Mouse (Mus musculus) stomach, embryonic 14.5 days (tissue): ENCODE measurements around the gene Tiam1. TPM values are rescaled to one million over a fixed set of nuclear protein-coding genes. Genes with fewer than 3 reads are reported as not detected.

Source experiments
- ATAC-seq: fragments of 200-750 bp; cut with Nextera tagmentation; 2 replicates; pipeline ENCODE4 v1.8.0; 2017; ENCODE audit warnings: low read depth, moderate TSS enrichment; ENCODE audit not compliant: insufficient number of reproducible peaks, insufficient read depth, low FRiP score
- H3K27ac ChIP-seq: fragments of 300-500 bp; sonication (generic); 2 replicates; pipeline ENCODE4 v1.5.1; 2014; ENCODE audit warnings: mild to moderate bottlenecking, low read length, moderate library complexity, mixed read lengths
- H3K27me3 ChIP-seq: fragments of 300-500 bp; sonication (generic); 2 replicates; pipeline ENCODE4 v1.6.1; 2014; ENCODE audit warnings: low read length, control low read depth, mixed read lengths; ENCODE audit not compliant: control insufficient read depth, insufficient read depth
- H3K36me3 ChIP-seq: fragments of 300-500 bp; sonication (generic); 2 replicates; pipeline ENCODE4 v1.6.1; 2014; ENCODE audit warnings: mild to moderate bottlenecking, control low read depth, low read length, moderate library complexity, mixed read lengths; ENCODE audit not compliant: control insufficient read depth, insufficient read depth
- H3K4me1 ChIP-seq: fragments of 300-500 bp; sonication (generic); 2 replicates; pipeline ENCODE4 v1.6.1; 2014; ENCODE audit warnings: low read length, control low read depth, mixed read lengths; ENCODE audit not compliant: control insufficient read depth, insufficient read depth
- H3K4me2 ChIP-seq: fragments of 300-500 bp; sonication (generic); replicated peaks from 2 replicates; pipeline ENCODE4 v1.6.1; 2014; ENCODE audit warnings: low read depth, low read length, control low read depth
- H3K4me3 ChIP-seq: fragments of 300-500 bp; sonication (generic); 2 replicates; pipeline ENCODE4 v1.5.1; 2014; ENCODE audit warnings: low read depth, low read length, control low read depth
- H3K9ac ChIP-seq: fragments of 300-500 bp; sonication (generic); replicated peaks from 2 replicates; pipeline ENCODE4 v1.6.1; 2014; ENCODE audit warnings: low read depth, mild to moderate bottlenecking, control low read depth, low read length, moderate library complexity, mixed read lengths
- H3K9me3 ChIP-seq: fragments of 300-500 bp; sonication (generic); 2 replicates; pipeline ENCODE4 v1.6.1; 2016; ENCODE audit warnings: low read depth, low read length, control low read depth; ENCODE audit not compliant: control insufficient read depth
- WGBS: fragments of 180-500 bp; shearing (Covaris S2); extraction: QIAGEN DNeasy Blood & Tissue Kit; methylation state at CpG from one replicate; pipeline ENCODE4 v1.1.7; 2014; 5-methylcytosine and 5-hydroxymethylcytosine counted together
- polyA plus RNA-seq: library from polyadenylated mRNA; unstranded; fragments of >200 nt; fragmentation: Nextera tagmentation; extraction: Ambion mirVana; gene quantifications from 2 replicates; pipeline ENCODE4 v1.2.1, GENCODE M21; 2014

The Tiam1 gene
- polyA plus RNA-seq, 1 experiment from 2014 or later: 38.4 TPM

- H3K27ac ChIP-seq: no peak overlapping the region
- no peaks in the 10 kb centered on the region for H3K36me3 ChIP-seq
- H3K9me3 ChIP-seq: no peaks in the 10 kb centered on the region
- H3K27me3 ChIP-seq: no peaks in the 10 kb centered on the region
- ATAC-seq: no peak
- no peak overlapping the region for H3K4me2 ChIP-seq
- no peak overlapping the region for H3K9ac ChIP-seq
- no peaks in the 10 kb centered on the region for H3K4me1 ChIP-seq
- H3K4me3 ChIP-seq: no peak overlapping the region
- WGBS: 81% methylated on average over 3 of the region's 3 CpGs
Observed at GRCm38 (mm10) chr16:89754709-89755108, 388.9 kb downstream of the Tiam1 start.

GRCm38 (mm10) chr16:89747864-89748263, 395.7 kb downstream of the Tiam1 start:
- no peak overlapping the region for H3K27ac ChIP-seq
- no peak overlapping the region for H3K9ac ChIP-seq
- no peaks in the 10 kb centered on the region for H3K9me3 ChIP-seq
- no peaks in the 10 kb centered on the region for H3K36me3 ChIP-seq
- H3K4me1 ChIP-seq: no peaks in the 10 kb centered on the region
- H3K27me3 ChIP-seq: no peaks in the 10 kb centered on the region
- H3K4me3 ChIP-seq: no peak overlapping the region
- ATAC-seq: no peak
- WGBS: 47% methylated on average over 2 of the region's 2 CpGs
- no peak overlapping the region for H3K4me2 ChIP-seq

GRCm38 (mm10) chr16:89739559-89739958, 404.0 kb downstream of the Tiam1 start:
- WGBS: 75% methylated on average over 2 of the region's 2 CpGs
- no peak for ATAC-seq
- no peaks in the 10 kb centered on the region for H3K36me3 ChIP-seq
- H3K9me3 ChIP-seq: no peaks in the 10 kb centered on the region
- no peaks in the 10 kb centered on the region for H3K4me1 ChIP-seq
- no peak overlapping the region for H3K27ac ChIP-seq
- no peak overlapping the region for H3K9ac ChIP-seq
- H3K27me3 ChIP-seq: no peaks in the 10 kb centered on the region
- no peak overlapping the region for H3K4me3 ChIP-seq
- no peak overlapping the region for H3K4me2 ChIP-seq

GRCm38 (mm10) chr16:89738963-89739362, 404.6 kb downstream of the Tiam1 start:
- H3K4me3 ChIP-seq: no peak overlapping the region
- no peak overlapping the region for H3K9ac ChIP-seq
- no peaks in the 10 kb centered on the region for H3K36me3 ChIP-seq
- no peak for ATAC-seq
- no peak overlapping the region for H3K27ac ChIP-seq
- no peaks in the 10 kb centered on the region for H3K4me1 ChIP-seq
- no peaks in the 10 kb centered on the region for H3K9me3 ChIP-seq
- no peaks in the 10 kb centered on the region for H3K27me3 ChIP-seq
- 44% methylated on average over 6 of the region's 6 CpGs for WGBS
- H3K4me2 ChIP-seq: no peak overlapping the region

Other genes starting within 250 kb of the Tiam1 start
- 1,172 and 1,235 TPM in 2 replicates for gene Sod1, start 77.0 kb upstream of the Tiam1 start, polyA plus RNA-seq
- gene Scaf4, start 140.7 kb upstream of the Tiam1 start, polyA plus RNA-seq: 27.1 and 30.0 TPM in 2 replicates
- gene Hunk, start 242.2 kb upstream of the Tiam1 start, polyA plus RNA-seq: 10.7 and 11.7 TPM in 2 replicates